Mouse (Mus musculus): ENCODE data around the gene Gm14443. TPM values are rescaled to one million over a fixed set of nuclear protein-coding genes. Genes with fewer than 3 reads are reported as not detected.
"Not testable (repeated sequence)": the region's sequence is repeated elsewhere in the genome, so short reads cannot be mapped to it uniquely, and the experiment has no call there.

The Gm14443 gene
- polyA plus RNA-seq, 2 experiments = 1.1 to 1.7 TPM

- not testable (repeated sequence) for DNase-seq (ENCODE audit: low spot score); H3K4me2 ChIP-seq (replicated peaks; ENCODE audit: low read depth, low read length, severe bottlenecking)
Observed at GRCm38 (mm10) chr2:175140624-175141023, 35.0 kb downstream of the Gm14443 start.

More at GRCm38 (mm10) chr2:175140624-175141023, 35.0 kb downstream of the Gm14443 start:
- H3K4me3 ChIP-seq (replicated peaks; ENCODE audit: low read length); H3K9ac ChIP-seq (ENCODE audit: low read depth, low read length, severe bottlenecking); H3K9me3 ChIP-seq (ENCODE audit: control insufficient read depth, low read length); ATAC-seq (ENCODE audit: low FRiP score, low read depth); H3K27ac ChIP-seq (replicated peaks; ENCODE audit: low read depth, low read length); H3K36me3 ChIP-seq (ENCODE audit: control insufficient read depth, insufficient read depth, low read length); H3K27me3 ChIP-seq (ENCODE audit: control insufficient read depth, insufficient read depth, low read length); H3K4me1 ChIP-seq (ENCODE audit: control insufficient read depth, insufficient read depth, low read length): not testable (repeated sequence)

Other genes with a start within 250 kb of the Gm14443 start
- 0.11 TPM in 1 of 2 replicates, not detected in the other for gene Gm14444, start 165.6 kb downstream of the Gm14443 start, polyA plus RNA-seq (2012; rRNA removed)
- gene Gm14444, start 165.6 kb downstream of the Gm14443 start, polyA plus RNA-seq (2014; fragmentation: Nextera tagmentation; extraction: Ambion mirVana) = not detected in 2 replicates
- gene Gm14393, start 108.1 kb downstream of the Gm14443 start, polyA plus RNA-seq (2012; rRNA removed) = 0.13 TPM in 1 of 2 replicates, not detected in the other
- gene Gm14393, start 108.1 kb downstream of the Gm14443 start, polyA plus RNA-seq (2014; fragmentation: Nextera tagmentation; extraction: Ambion mirVana) = 0.77 and 1.1 TPM in 2 replicates
- gene Gm14399, start 33.9 kb downstream of the Gm14443 start, polyA plus RNA-seq (2012; rRNA removed) = 6.5 and 7.5 TPM in 2 replicates
- 4.8 and 6.9 TPM in 2 replicates for gene Gm14399, start 33.9 kb downstream of the Gm14443 start, polyA plus RNA-seq (2014; fragmentation: Nextera tagmentation; extraction: Ambion mirVana)
- gene Gm14391, start 31.0 kb upstream of the Gm14443 start, polyA plus RNA-seq (2012; rRNA removed) = 9.7 and 15.1 TPM in 2 replicates
- gene Gm14391, start 31.0 kb upstream of the Gm14443 start, polyA plus RNA-seq (2014; fragmentation: Nextera tagmentation; extraction: Ambion mirVana) = 8.3 and 10.1 TPM in 2 replicates
- gene Gm14440, start 99.3 kb upstream of the Gm14443 start, polyA plus RNA-seq (2012; rRNA removed) = not detected in 2 replicates
- gene Gm14440, start 99.3 kb upstream of the Gm14443 start, polyA plus RNA-seq (2014; fragmentation: Nextera tagmentation; extraction: Ambion mirVana) = 2.4 TPM in 1 of 2 replicates, not detected in the other
- 8.3 and 14.7 TPM in 2 replicates for gene Gm4631, start 162.3 kb upstream of the Gm14443 start, polyA plus RNA-seq (2012; rRNA removed)
- gene Gm4631, start 162.3 kb upstream of the Gm14443 start, polyA plus RNA-seq (2014; fragmentation: Nextera tagmentation; extraction: Ambion mirVana) = 19.6 and 21.4 TPM in 2 replicates
- gene Zfp968, start 196.6 kb upstream of the Gm14443 start, polyA plus RNA-seq (2012; rRNA removed) = 3.8 and 4.3 TPM in 2 replicates
- gene Zfp968, start 196.6 kb upstream of the Gm14443 start, polyA plus RNA-seq (2014; fragmentation: Nextera tagmentation; extraction: Ambion mirVana) = 5.9 and 6.5 TPM in 2 replicates

All from limb, embryonic 14.5 days (tissue).